Mouse (Mus musculus) right cerebral cortex, adult 18-20 months (tissue): Measurements from ENCODE around the gene Olfr477.
"Not testable (repeated sequence)": the region's sequence is repeated elsewhere in the genome, so short reads cannot be mapped to it uniquely, and the experiment has no call there.

Experiments
- DNase-seq: peaks from one replicate; pipeline ENCODE4 v3.0.0; 2022; ENCODE audit warnings: mixed read lengths

Olfr477 gene

GRCm38 (mm10) chr7:107986393-107986792 lies at the start of gene Olfr477:
TSS of gene Olfr477 (plus strand) at chr7:107986693.
- DNase-seq: no peak

GRCm38 (mm10) chr7:107952539-107952938 lies 34.0 kb upstream of the Olfr477 start:
- DNase-seq: not testable (repeated sequence)

DNA sequence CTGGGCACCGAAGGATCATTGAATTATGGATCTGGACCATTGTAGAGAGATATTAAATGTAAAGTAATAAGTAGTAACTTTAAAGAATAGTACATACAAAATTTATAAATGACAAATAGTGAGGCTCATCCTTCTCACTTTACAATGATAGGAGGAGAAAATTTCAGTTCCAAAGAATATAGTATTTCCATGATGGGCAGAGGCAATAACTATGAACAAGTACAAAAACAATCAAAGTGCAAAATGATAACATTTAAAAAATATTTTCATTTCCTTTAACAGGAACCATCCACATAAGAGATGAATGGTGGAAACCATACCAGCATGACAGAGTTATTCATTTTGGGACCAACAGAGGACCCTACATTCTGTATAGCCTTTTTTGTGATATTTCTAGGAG lies 32.1 kb upstream of the Olfr477 start, which contains the start of gene Olfr474:
Gene Olfr474 (plus strand): TSS at position 301 of the 400 bp plus-strand sequence.
- DNase-seq: no peak

DNA sequence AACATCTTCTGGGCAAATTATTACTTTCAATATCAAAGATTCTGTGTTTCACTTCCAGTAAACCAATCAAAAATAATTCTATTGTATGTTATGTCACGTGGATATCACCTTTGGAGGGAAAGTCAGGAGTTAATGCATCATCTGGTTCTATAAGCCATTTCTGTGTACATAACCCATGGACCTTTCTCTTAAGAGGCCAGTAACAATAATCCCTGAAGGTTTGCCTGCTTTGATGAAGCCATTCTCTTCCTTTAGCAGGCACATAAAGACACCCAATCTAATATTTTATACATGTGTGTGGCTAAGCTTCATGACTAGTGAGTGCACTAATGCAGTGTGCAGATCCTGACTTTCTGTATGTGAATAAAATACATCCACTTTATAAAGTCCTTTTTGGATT lies 22.0 kb upstream of the Olfr477 start, which contains the start of gene Olfr476:
Gene Olfr476 (plus strand): TSS at position 301 of the 400 bp plus-strand sequence.
- DNase-seq: no peak

- DNase-seq: not testable (repeated sequence)
Measured at GRCm38 (mm10) chr7:108014256-108014655, 27.8 kb downstream of the Olfr477 start.

DNA sequence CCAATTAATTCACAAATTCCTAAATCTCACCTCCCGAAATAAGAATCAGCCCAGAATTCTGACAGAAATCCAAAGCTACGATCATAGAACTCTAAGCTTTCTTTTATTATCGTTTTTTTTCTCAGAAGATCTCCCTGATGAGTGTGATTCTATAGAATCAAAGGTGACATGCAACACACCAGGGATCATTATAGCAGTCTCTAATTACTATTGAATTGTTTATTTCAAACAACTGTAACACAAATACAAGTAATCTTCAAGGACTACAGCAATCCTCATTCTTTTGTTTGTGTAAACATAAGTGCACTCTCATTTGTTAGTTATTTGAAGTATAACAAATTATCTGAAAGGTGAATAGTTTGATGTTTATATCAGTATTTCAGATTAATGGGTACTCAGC lies 47.4 kb downstream of the Olfr477 start, which contains the start of gene Olfr478:
Gene Olfr478 (minus strand): TSS at position 101 of the 400 bp plus-strand sequence.
- no peak for DNase-seq
